Mouse (Mus musculus): ENCODE measurements around the gene Brix1. TPM values are rescaled to one million over a fixed set of nuclear protein-coding genes. Genes with fewer than 3 reads are reported as not detected.

The Brix1 gene
- polyA plus RNA-seq, 1 experiment = 16.4 TPM

DNA sequence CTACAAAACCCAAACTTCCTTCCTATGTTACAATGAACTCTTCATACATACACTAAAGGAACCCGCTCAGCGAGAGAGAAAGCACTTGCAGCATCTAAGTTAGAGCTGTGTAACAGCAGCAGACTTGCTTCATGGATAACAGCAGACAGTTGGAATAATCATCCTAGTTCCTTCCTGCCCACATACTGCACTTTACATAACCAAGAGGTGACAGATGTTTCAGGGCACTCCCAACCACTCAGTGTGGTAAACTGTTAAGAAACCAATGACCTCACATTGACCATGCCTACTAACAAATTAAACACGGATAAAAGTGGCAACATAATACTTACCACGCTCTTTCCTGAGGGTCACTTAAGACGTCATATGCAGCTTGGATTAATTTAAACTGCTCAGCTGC lies 22.2 kb downstream of the Brix1 start:
- peak in 1 of 2 experiments; percentile 67 for DNase-seq (ENCODE audit: extremely low spot score in 1 of 2, low spot score in 1 of 2)

DNA sequence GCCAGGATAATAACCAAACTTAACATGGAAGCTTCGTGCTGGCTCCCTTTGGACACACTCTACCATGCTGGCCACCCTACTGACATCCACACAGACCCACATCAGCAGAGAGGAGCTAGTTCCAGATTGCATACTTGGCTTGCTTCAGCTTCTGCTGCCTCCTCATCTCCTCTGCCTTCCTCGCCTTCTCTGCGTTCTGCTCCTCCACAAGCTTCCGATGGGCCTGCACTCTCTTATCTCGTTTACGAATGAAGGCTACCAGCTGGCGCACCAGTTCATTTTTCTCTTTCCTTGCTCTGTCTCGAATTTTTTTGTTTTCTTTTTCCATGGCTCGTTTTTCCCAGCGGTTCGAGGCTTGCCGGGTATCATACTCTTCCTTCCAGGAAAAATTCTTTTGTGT lies 24.8 kb downstream of the Brix1 start:
- DNase-seq (ENCODE audit: extremely low spot score in 1 of 2, low spot score in 1 of 2) = peak in 1 of 2 experiments; percentile 48

DNA sequence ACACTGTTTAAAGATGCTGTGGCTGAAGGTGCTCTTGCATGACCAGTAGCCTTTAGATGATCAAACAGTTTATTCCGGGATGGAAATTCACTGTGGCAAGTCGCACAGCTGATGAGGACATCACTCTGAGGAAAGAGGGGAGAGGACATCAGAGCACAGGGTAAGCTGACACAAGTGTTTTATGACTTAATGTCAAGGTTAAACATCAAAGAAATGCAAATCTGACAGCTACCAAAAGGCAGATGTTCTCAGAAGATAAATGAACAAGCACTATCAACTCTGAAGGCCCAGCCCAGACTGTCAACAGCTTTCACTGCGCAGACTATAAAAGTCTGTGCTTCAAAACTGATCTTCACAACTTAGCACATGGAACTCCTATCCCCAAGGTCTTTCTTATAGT lies 38.6 kb downstream of the Brix1 start:
- no peak for DNase-seq (ENCODE audit: extremely low spot score in 1 of 2, low spot score in 1 of 2)

DNA sequence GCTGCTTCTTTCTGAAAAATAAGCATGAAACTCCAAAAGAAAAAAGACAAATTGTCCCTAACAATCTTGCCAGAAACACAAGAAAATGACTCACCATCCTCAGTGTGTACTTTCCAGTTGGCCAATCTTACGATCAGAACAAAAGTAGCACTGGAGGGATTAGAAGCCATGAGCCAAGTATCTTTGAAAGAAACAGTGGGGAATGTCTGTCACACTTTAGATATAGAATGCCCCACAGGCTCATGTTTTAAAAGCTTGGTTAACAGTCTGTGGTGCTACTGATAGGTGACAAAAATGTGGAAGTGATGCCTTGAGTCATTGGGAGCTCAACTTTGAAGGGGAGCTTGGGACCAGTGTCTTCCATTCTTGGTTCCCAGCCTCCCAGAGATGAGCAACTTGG lies 43.5 kb downstream of the Brix1 start:
- DNase-seq (ENCODE audit: extremely low spot score in 1 of 2, low spot score in 1 of 2) = no peak

DNA sequence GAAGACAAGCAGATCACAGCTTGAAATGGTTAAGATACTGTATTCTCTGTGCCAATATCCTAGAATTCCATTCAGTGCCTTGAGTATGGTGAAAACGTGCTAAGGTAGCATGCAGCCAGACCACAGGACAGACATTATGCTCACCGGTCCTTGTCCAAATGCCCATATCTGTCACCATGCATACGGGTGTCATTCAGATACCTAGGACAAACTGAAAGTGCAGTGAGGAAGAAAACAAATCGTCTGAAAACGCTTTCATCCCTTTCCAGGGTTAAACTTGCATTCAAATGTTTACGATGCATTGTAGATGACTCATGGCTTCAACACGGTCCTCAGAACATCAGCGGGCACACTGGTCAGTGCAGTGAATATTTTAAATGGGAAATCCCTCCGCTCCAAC lies 44.3 kb downstream of the Brix1 start:
- no peak for DNase-seq (ENCODE audit: extremely low spot score in 1 of 2, low spot score in 1 of 2)

DNA sequence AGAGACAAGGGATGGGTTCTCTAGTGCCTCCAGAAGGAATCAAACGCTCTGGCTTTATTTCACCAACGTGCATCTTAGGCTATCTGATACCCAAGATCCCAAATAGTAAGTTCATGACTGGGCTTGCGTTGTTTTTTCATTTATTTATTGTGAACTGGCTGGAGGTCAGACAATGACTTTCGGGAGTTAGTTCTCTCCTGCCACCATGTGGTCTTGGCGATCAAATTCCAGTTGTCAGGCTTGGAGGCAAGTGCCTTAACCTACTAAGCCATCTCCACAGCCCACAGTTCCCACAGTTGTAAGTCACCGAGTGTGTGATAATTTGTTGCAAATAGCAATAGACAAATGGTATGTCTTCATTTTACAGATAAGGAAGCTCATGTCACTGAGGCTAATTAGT lies 45.8 kb downstream of the Brix1 start:
- no peak for DNase-seq (ENCODE audit: extremely low spot score in 1 of 2, low spot score in 1 of 2)

DNA sequence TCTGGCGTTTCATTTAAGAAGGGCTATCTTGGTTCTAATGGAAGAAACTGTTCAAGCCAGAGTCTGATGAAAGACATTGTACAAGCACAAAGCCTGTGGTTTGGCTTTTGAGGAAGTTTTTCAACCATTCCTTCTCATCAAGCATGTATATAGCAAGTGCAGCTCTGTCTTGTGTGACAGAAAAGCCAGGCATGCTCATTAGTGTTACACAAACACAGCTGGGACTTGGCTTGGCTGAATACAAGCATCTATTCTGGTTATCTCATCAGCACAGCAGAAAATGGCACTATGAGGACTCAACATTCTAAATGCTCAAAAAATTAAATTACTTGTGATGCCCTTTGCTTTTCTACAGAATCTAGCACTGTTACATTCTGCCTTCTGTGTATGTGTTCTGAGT lies 48.9 kb downstream of the Brix1 start:
- no peak for DNase-seq (ENCODE audit: extremely low spot score in 1 of 2, low spot score in 1 of 2)

DNA sequence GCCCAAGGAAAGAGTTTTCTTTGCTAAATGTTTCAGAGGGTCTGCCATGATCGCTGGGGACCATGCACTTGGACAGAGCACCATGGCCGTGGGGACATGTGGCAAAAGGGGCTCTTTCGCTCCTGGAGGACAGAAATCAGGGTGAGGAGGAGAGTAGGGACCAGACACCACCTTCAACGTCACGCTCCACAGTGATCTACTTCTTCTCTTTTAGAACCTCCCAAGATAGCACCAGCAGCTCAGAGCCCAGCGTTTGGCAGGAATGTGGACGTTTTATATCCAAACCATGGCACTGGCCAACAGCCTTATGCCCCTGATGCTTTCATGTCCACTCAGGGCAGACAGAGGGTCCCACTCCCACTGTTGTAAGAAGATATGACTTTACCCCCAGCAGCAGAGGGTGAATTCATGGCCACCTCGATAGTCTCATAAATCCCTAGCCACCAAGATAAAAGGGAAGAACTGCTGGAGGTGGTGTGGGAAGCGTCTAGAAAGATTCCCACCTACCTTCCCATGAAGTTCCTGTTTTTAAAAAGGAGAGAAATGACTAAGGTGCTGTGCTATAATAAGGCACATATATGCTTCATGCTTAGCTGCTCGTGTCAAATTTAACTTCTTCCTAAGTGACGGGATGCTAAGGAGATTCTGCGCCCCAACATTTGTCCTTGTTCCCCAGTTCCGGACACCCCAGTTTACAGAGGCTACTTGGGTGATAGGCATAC lies 59.0 kb downstream of the Brix1 start:
- DNase-seq (ENCODE audit: extremely low spot score in 1 of 2, low spot score in 1 of 2) = peak in 1 of 2 experiments; percentile 33

DNA sequence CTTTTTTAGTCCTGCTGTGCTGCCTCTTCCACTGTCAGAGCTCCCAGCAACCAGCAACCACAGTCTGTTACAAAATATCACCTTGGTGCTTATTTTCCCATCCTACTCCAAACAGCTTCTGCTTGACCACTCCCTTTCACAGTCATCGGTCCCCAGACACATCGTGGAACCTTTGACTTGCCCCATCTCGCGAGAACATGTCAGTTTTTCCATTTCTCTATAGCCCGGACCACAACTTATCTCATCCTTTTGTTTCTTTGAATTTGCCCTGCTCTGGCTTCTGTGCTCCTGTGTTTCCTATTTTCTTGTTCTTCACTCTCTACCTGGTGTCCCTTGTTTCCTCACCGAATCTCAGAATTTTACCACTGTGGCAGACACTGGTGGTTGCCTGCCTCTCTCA lies 59.6 kb downstream of the Brix1 start:
- DNase-seq (ENCODE audit: extremely low spot score in 1 of 2, low spot score in 1 of 2) = no peak

Other genes with a start within 250 kb of the Brix1 start
- not detected in 2 replicates for gene Gm21973, start 160.6 kb downstream of the Brix1 start, polyA plus RNA-seq (2012; rRNA removed)
- not detected in 2 replicates for gene Agxt2, start 127.4 kb downstream of the Brix1 start, polyA plus RNA-seq (2012; rRNA removed)
- gene Dnajc21, start 15.4 kb downstream of the Brix1 start, polyA plus RNA-seq (2012; rRNA removed) = 15.9 and 17.7 TPM in 2 replicates
- gene Rad1, start 71 bp upstream of the Brix1 start, polyA plus RNA-seq (2012; rRNA removed) = 12.6 and 14.1 TPM in 2 replicates
- not detected in 2 replicates for gene Ttc23l, start 72.7 kb upstream of the Brix1 start, polyA plus RNA-seq (2012; rRNA removed)
- 10.2 and 10.4 TPM in 2 replicates for gene Rai14, start 228.7 kb upstream of the Brix1 start, polyA plus RNA-seq (2012; rRNA removed)

Measured in frontal cortex, adult 2 months (tissue).